Mouse (Mus musculus): ENCODE measurements around the gene Lrrc55.

The Lrrc55 gene

GRCm38 (mm10) chr2:85172071-85172762 lies 24.8 kb downstream of the Lrrc55 start:
- DNase-seq (ENCODE audit: low spot score): no peak

- DNase-seq (ENCODE audit: low spot score): no peak
Observed at GRCm38 (mm10) chr2:85168327-85168726, 28.7 kb downstream of the Lrrc55 start.

GRCm38 (mm10) chr2:85167624-85168023 lies 29.4 kb downstream of the Lrrc55 start:
- no peak for DNase-seq (ENCODE audit: low spot score)

- no peak for DNase-seq (ENCODE audit: low spot score)
Observed at GRCm38 (mm10) chr2:85163311-85164047, 33.5 kb downstream of the Lrrc55 start.

GRCm38 (mm10) chr2:85161638-85162093 lies 35.3 kb downstream of the Lrrc55 start:
- no peak for DNase-seq (ENCODE audit: low spot score)

- no peak for DNase-seq (ENCODE audit: low spot score)
Observed at GRCm38 (mm10) chr2:85160901-85161637, 35.9 kb downstream of the Lrrc55 start.

GRCm38 (mm10) chr2:85157382-85157781 lies 39.6 kb downstream of the Lrrc55 start:
- DNase-seq (ENCODE audit: low spot score): no peak

- DNase-seq (ENCODE audit: low spot score): no peak
Observed at GRCm38 (mm10) chr2:85156136-85156535, 40.9 kb downstream of the Lrrc55 start.

- no peak for DNase-seq (ENCODE audit: low spot score)
Observed at GRCm38 (mm10) chr2:85155334-85155733, 41.7 kb downstream of the Lrrc55 start.

- DNase-seq (ENCODE audit: low spot score): no peak
Observed at GRCm38 (mm10) chr2:85151233-85151632, 45.8 kb downstream of the Lrrc55 start.

GRCm38 (mm10) chr2:85150373-85150772 lies 46.6 kb downstream of the Lrrc55 start:
- DNase-seq (ENCODE audit: low spot score): no peak

- DNase-seq (ENCODE audit: low spot score): no peak
Observed at GRCm38 (mm10) chr2:85147481-85147880, 49.5 kb downstream of the Lrrc55 start.

GRCm38 (mm10) chr2:85145346-85145745 lies 51.7 kb downstream of the Lrrc55 start:
- no peak for DNase-seq (ENCODE audit: low spot score)

- DNase-seq (ENCODE audit: low spot score): no peak
Observed at GRCm38 (mm10) chr2:85144908-85145307, 52.1 kb downstream of the Lrrc55 start.

- DNase-seq (ENCODE audit: low spot score): no peak
Observed at GRCm38 (mm10) chr2:85140833-85141232, 56.2 kb downstream of the Lrrc55 start.

GRCm38 (mm10) chr2:85139846-85140245 lies 57.2 kb downstream of the Lrrc55 start:
- no peak for DNase-seq (ENCODE audit: low spot score)

- DNase-seq (ENCODE audit: low spot score): no peak
Observed at GRCm38 (mm10) chr2:85139393-85139792, 57.6 kb downstream of the Lrrc55 start.

GRCm38 (mm10) chr2:85138143-85138542 lies 58.9 kb downstream of the Lrrc55 start:
- no peak for DNase-seq (ENCODE audit: low spot score)

GRCm38 (mm10) chr2:85137601-85138140 lies 59.3 kb downstream of the Lrrc55 start:
- no peak for DNase-seq (ENCODE audit: low spot score)

- DNase-seq (ENCODE audit: low spot score): no peak
Observed at GRCm38 (mm10) chr2:85136831-85137520, 60.0 kb downstream of the Lrrc55 start.

GRCm38 (mm10) chr2:85136089-85136488 lies 60.9 kb downstream of the Lrrc55 start, which contains the start of gene Aplnr:
TSS of gene Aplnr (plus strand) at chr2:85136225.
- DNase-seq (ENCODE audit: low spot score): no peak

- no peak for DNase-seq (ENCODE audit: low spot score)
Observed at GRCm38 (mm10) chr2:85135099-85135498, 61.9 kb downstream of the Lrrc55 start.
